Mouse (Mus musculus) heart, adult 2 months (tissue): ENCODE measurements around the gene Rps6kb1. TPM values are rescaled to one million over a fixed set of nuclear protein-coding genes. Genes with fewer than 3 reads are reported as not detected.

Source experiments
- DNase-seq, 2 experiments: peaks; one replicate each; pipeline ENCODE4 v3.0.0; 2021
- H3K27ac ChIP-seq: fragments of 200-600 bp; 2 replicates; pipeline ENCODE4 v1.8.1; 2022
- H3K27me3 ChIP-seq: fragments of 200-500 bp; 2 replicates; pipeline ENCODE4 v1.6.1; 2012; ENCODE audit warnings: mild to moderate bottlenecking, low read length, inconsistent platforms, mixed read lengths; ENCODE audit not compliant: control insufficient read depth, insufficient read depth
- H3K36me3 ChIP-seq: fragments of 200-500 bp; 2 replicates; pipeline ENCODE4 v1.6.1; 2012; ENCODE audit warnings: low read length, inconsistent platforms; ENCODE audit not compliant: control insufficient read depth, insufficient read depth
- H3K4me1 ChIP-seq: fragments of 200-500 bp; 2 replicates; pipeline ENCODE4 v1.6.1; 2011; ENCODE audit warnings: low read length; ENCODE audit not compliant: control insufficient read depth, insufficient read depth
- H3K4me3 ChIP-seq: fragments of 200-600 bp; 2 replicates; pipeline ENCODE4 v1.8.1; 2022
- H3K79me2 ChIP-seq: fragments of 200-500 bp; replicated peaks from 2 replicates; pipeline ENCODE4 v1.6.1; 2012; ENCODE audit warnings: mild to moderate bottlenecking, inconsistent platforms, low read length, moderate library complexity, mixed read lengths; ENCODE audit not compliant: control insufficient read depth, insufficient read depth
- H3K9ac ChIP-seq: fragments of 200-500 bp; 2 replicates; pipeline ENCODE4 v1.6.1; 2012; ENCODE audit warnings: low read depth, mild to moderate bottlenecking, control low read depth, inconsistent platforms, low read length, mixed read lengths
- CTCF ChIP-seq: fragments of 200-600 bp; IDR thresholded peaks from 2 replicates; pipeline ENCODE4 v1.8.1; 2022; ENCODE audit warnings: antibody characterized with exemption, mild to moderate bottlenecking, moderate library complexity
- EP300 ChIP-seq: fragments of 200-500 bp; IDR thresholded peaks from 2 replicates; pipeline ENCODE4 v1.6.1; 2011; ENCODE audit warnings: low read depth, low read length, control low read depth; ENCODE audit not compliant: insufficient read depth
- POLR2A ChIP-seq: fragments of 200-500 bp; IDR thresholded peaks from 2 replicates; pipeline ENCODE4 v1.6.1; 2011; ENCODE audit warnings: mild to moderate bottlenecking, low read depth, low read length, control low read depth; ENCODE audit not compliant: insufficient read depth
- WGBS: fragments of 180-500 bp; shearing (Covaris S2); methylation state at CpG from one replicate; pipeline ENCODE4 v1.1.7; 2018; 5-methylcytosine and 5-hydroxymethylcytosine counted together
- intact Hi-C: fragments of 180-260 bp; cut with DNase I; formaldehyde crosslinking; loops from one replicate; pipeline ENCODE4 v1.15.1; 2025
- polyA plus RNA-seq: library from polyadenylated mRNA; depleted of rRNA; stranded (reverse); fragments of >200 nt; gene quantifications from 2 replicates; pipeline ENCODE4 v1.2.3, GENCODE M21; 2012
- total RNA-seq, 2 experiments: library from RNA; stranded (reverse); gene quantifications; 2 replicates each; pipeline ENCODE4 v1.2.3; 2021

Rps6kb1 gene
- total and polyA plus RNA-seq, 3 experiments: 6.4 to 22.4 (median 18.3) TPM

DNA sequence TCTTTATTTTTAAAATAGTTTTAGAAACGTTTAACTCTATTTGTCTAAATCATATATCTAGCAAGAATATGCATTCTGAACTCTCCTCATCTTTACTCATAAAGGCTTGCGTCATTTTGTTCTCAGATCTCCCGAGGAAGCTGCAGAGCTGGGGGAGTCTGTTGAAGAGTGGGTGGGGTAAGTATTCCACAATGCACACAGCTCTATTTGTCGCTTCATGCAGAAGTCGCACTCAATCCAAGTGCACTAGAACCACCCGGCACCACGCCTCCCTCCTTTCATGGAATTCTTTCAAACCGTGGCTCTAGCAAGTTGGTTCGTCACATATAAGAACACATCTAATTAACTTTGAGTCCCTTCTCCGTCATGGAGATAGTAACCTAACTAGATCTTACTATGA is 46.0 kb upstream of the Rps6kb1 start:
- intact Hi-C loops: no loop called here
- Histone ChIP-seq H3K27me3 (no peaks in the 10 kb centered on the region), H3K36me3 (peaks cover 5% of the 10 kb centered on the region), H3K4me3 (no peak overlapping the region), H3K27ac (no peak overlapping the region), H3K79me2 (no peaks in the 10 kb centered on the region), H3K4me1 (peaks cover 3% of the 10 kb centered on the region), H3K9ac (no peak overlapping the region)
- DNase-seq: peak in 1 of 2 experiments; percentile 13
- WGBS: 83% methylated on average over 10 of the region's 10 CpGs
- TF ChIP-seq EP300: no peak
- no peak for TF ChIP-seq CTCF
- no peak for TF ChIP-seq POLR2A

DNA sequence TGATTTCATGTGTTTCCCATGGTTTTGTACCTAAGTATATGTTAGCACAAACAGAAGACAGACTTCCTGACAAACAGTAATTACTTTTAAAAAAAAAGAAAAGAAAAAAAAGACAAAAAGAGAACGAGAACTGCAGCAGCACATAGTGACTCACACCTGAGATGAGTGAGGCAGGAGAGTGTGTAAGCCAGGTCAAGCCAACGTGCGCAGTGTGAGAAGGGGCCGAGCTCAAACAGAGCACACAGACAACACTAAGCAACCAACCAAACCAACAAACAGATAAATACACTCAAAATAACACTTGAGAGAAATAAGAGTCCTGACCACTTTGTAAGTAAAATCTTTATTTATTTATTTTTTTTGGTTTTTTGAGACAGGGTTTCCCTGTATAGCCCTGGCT is 45.5 kb upstream of the Rps6kb1 start:
- intact Hi-C loops: no loop called here
- H3K4me1 ChIP-seq: peaks cover 6% of the 10 kb centered on the region
- no peaks in the 10 kb centered on the region for H3K79me2 ChIP-seq
- H3K9ac ChIP-seq: no peak overlapping the region
- no peaks in the 10 kb centered on the region for H3K27me3 ChIP-seq
- no peak overlapping the region for H3K27ac ChIP-seq
- DNase-seq: no peak
- WGBS: 79% methylated on average over 4 of the region's 4 CpGs
- H3K4me3 ChIP-seq: no peak overlapping the region
- TF ChIP-seq POLR2A (no peak), EP300 (no peak), CTCF (no peak)
- H3K36me3 ChIP-seq: peaks cover 10% of the 10 kb centered on the region

DNA sequence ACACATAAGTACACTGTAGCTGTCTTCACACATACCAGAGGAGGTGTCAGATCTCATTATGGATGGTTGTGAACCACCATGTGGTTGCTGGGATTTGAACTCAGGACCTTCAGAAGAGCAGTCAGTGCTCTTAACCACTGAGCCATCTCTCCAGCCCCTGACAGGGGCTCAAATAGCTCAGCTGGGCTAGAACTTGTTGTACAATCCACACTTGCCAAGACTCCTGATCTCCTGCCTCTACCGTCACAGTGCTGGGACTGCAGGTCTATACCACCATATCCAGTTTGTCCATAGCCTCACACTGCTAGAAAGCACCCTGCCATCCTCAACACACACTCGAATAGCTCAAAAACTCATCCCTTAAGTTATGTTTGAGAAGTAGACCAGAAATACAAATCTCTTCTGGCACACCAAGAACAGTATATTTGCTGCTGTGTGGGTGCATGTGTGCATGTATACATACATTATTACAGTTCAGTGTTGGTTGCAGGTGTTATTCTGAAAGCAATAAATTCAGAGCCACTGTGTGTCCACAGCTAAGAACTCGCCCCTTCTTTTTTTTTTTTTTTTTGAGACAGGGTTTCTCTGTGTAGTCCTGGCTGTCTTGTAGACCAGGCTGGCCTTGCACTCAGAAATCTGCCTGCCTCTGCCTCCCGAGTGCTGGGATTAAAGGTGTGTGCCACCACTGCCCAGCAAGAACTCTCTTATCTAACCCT is 44.1 kb upstream of the Rps6kb1 start:
- WGBS: 94% methylated on average over 4 of the region's 4 CpGs
- Histone ChIP-seq H3K4me3 (no peak overlapping the region), H3K4me1 (peaks cover 4% of the 10 kb centered on the region), H3K9ac (no peak overlapping the region), H3K36me3 (peaks cover 13% of the 10 kb centered on the region), H3K79me2 (no peaks in the 10 kb centered on the region), H3K27me3 (no peaks in the 10 kb centered on the region), H3K27ac (no peak overlapping the region)
- DNase-seq: no peak
- intact Hi-C loops: no loop called here
- TF ChIP-seq EP300 (no peak), POLR2A (no peak), CTCF (no peak)

DNA sequence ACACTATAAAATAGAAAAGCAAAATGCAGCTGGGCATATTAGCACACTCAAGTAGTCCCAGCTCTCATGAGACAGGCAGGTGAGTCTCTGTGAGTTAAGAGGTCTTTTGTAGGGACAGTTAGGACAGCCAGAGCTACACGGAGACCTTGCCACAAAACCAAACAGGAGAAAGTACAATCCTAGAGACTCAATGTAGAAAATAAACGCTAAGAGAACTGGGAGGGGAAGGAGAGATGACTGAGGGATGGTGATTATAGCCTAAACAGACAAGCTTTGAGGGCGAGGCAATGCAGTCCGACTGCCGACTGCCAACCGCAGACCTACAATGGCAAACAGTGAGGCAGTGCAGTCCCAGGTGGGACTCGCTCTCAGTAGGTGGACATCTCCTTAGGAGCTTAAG is 43.2 kb upstream of the Rps6kb1 start:
- TF ChIP-seq POLR2A (no peak), CTCF (no peak), EP300 (no peak)
- Histone ChIP-seq H3K4me3 (no peak overlapping the region), H3K36me3 (peaks cover 8% of the 10 kb centered on the region), H3K4me1 (peaks cover 4% of the 10 kb centered on the region), H3K9ac (no peak overlapping the region), H3K27me3 (no peaks in the 10 kb centered on the region), H3K79me2 (no peaks in the 10 kb centered on the region), H3K27ac (peak overlapping the region; percentile 87)
- WGBS: 54% methylated on average over 7 of the region's 7 CpGs
- intact Hi-C loops: no loop called here
- DNase-seq: no peak

DNA sequence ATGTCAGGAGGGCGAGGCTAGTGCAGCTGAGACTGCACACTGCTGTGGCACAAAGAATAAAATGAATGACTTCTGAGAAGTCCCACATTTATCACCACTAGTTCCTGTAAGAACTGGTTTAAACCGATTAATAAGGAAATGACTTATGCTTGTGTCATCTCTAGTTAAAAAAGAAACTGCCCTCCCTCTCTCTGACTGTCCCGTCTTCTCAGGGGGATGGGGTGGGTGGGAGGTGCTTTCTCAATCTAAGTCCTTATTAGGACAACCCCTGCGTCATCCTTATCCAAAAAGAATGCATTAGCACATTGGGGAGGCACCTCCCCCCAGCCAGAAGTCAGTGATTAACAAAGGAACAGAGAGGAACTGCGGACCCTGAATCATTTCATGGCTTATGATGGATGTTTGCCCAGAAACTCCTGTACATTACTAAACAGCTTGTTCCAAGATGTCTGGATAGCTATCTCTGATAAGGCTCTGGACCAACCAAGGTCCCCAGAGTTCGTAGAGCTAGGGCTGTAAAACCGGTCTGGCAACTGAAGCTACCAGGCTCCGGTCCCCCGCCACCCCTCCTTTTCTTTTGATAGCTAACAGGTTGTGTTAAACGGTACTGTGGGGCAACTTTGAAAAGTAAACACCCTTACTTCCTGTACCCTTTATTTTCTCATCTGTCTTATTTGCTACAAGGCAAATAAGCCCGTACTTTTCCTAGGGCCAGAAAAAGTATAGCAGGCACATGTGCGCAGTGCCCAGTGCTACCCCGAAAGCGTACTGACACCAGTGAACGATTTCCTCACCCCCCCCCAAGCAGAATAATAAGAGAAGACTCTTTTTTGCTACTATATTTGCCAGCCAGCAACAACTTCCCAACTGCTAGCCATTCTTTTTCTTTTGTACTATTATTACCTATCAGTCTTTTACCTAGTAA is 42.5 kb upstream of the Rps6kb1 start:
- H3K79me2 ChIP-seq: no peaks in the 10 kb centered on the region
- intact Hi-C loops: no loop called here
- H3K9ac ChIP-seq: peak overlapping the region; percentile 83
- H3K27ac ChIP-seq: peak overlapping the region; percentile 87
- H3K4me3 ChIP-seq: peak overlapping the region; percentile 52
- H3K27me3 ChIP-seq: no peaks in the 10 kb centered on the region
- peak; percentile 36; the same call in 1 of the 2 replicates for TF ChIP-seq EP300
- no peak for TF ChIP-seq CTCF
- peak; percentile 84 for TF ChIP-seq POLR2A
- H3K4me1 ChIP-seq: peaks cover 4% of the 10 kb centered on the region
- DNase-seq: peak; percentile 54 to 72
- H3K36me3 ChIP-seq: peaks cover 8% of the 10 kb centered on the region
- WGBS: 9% methylated on average over 15 of the region's 15 CpGs
